13 mouse cellular contexts compared by ENCODE assay signal in the genomic region with DNA sequence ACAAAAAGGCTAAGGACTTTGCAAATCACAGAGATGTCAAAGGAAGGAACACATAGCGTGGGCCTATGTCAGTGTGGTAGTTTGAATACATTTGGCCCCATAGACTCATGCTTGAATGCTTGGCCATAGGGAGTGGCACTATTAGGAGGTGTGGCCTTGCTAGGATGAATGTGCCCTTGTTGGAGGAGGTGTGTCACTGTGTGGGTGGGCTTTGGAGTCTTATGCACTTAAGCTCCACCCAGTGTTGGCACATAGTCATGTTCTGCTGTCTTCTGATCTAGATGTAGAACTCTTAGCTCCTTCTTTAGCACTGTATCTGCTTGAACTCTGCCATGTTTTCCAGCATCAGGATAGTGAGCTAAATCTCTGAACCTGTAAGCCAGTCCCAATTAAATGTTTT.
"Had no signal": no experiment of that assay in that cellular context is flagged by ENCODE, and none has a peak within 500 bp of the region (broad histone marks: within the 10 kb centered on the region; RNA-seq: fewer than 3 reads in every experiment).

No protein-coding gene starts in this region.

- H3K4me3 ChIP-seq: midbrain, embryonic 13.5 days; midbrain, embryonic 15.5 days; neural tube, embryonic 12.5 days; stomach, embryonic 15.5 days had no signal

- H3K27me3 ChIP-seq: midbrain, embryonic 13.5 days; midbrain, embryonic 15.5 days; neural tube, embryonic 12.5 days; stomach, embryonic 15.5 days had no signal

- H3K36me3 ChIP-seq: midbrain, embryonic 13.5 days; midbrain, embryonic 15.5 days; neural tube, embryonic 12.5 days; stomach, embryonic 15.5 days had no signal

- DNase-seq: liver, postnatal 0 days; lung, embryonic 14.5 days; lung, postnatal 10 days; lung, postnatal 4 days; right cerebral cortex, postnatal 14 days; thymus, adult 2 months; thymus, postnatal 14 days; thymus, postnatal 36 days had no signal

- H3K9ac ChIP-seq: liver, postnatal 0 days; lung, embryonic 14.5 days; midbrain, embryonic 13.5 days; midbrain, embryonic 15.5 days; neural tube, embryonic 12.5 days; stomach, embryonic 15.5 days had no signal

- H3K4me1 ChIP-seq: midbrain, embryonic 13.5 days; midbrain, embryonic 15.5 days; neural tube, embryonic 12.5 days; stomach, embryonic 15.5 days had no signal

- H3K9me3 ChIP-seq: midbrain, embryonic 13.5 days; midbrain, embryonic 15.5 days; neural tube, embryonic 12.5 days; stomach, embryonic 15.5 days had no signal

- H3K27ac ChIP-seq: midbrain, embryonic 13.5 days; midbrain, embryonic 15.5 days; neural tube, embryonic 12.5 days; stomach, embryonic 15.5 days; stomach, postnatal 0 days had no signal
